Mouse (Mus musculus) small intestine, adult 2 months (tissue): Measurements from ENCODE around the gene Dock9.

ENCODE experiments used
- CTCF ChIP-seq: fragments of 200-500 bp; IDR thresholded peaks from 2 replicates; pipeline ENCODE4 v1.5.1; 2012; ENCODE audit warnings: low read depth, mild to moderate bottlenecking, control low read depth, inconsistent platforms, low read length, moderate library complexity, mixed read lengths; ENCODE audit not compliant: insufficient replicate concordance, insufficient read length; ENCODE audit errors: extremely low read depth
- POLR2A ChIP-seq: fragments of 200-500 bp; IDR thresholded peaks from 2 replicates; pipeline ENCODE4 v1.6.1; 2012; ENCODE audit warnings: low read depth, mild to moderate bottlenecking, control low read depth, inconsistent platforms, low read length, moderate library complexity

- no peak for TF ChIP-seq CTCF
- no peak for TF ChIP-seq POLR2A
These were observed 6.5 kb downstream of the Dock9 start for GRCm38 (mm10) chr14:121791112-121791511.
